Mouse (Mus musculus): Measurements from ENCODE around the gene Paf1. TPM values are rescaled to one million over a fixed set of nuclear protein-coding genes. Genes with fewer than 3 reads are reported as not detected.

The Paf1 gene
- total and polyA plus RNA-seq, 3 experiments = 53.5 to 645 (median 99.9) TPM

DNA sequence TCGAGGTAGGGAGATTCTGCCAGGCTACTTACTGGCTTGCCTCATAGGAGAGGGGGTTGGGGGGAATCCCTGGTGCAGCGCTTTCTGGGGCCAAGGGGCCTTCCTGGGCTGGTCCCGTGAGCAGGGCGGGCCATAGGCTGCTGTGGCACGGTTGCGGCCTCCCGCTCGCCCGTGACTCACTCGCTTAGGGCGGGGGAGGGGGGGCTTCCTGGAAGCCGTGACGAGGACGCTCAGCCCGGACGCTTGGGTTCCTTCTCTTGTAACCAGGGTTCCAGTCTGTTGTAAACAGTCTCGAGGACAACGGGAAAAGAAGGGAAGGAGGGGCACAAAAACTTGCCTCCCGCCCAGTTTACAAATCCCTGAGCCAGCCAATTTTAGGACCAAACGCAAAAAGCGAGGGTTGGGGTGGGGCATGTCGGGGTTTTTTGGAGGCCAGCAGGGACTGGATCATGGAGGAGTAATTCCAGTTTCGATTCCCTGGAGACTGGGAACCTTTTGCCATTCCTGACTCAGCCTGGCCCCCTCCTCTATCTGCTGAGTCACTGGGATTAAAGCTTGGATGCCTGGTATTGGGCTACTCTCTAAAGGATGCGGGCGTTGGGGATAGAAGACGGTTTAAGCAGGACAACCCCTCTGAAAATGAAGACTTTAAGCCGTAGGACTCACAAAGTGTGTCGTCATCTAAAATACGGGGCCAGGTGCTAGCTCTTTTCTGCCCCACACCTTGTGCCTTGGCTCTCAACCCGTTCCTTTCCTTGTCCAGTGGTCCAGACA lies 11.5 kb upstream of the Paf1 start:
- H3K27ac ChIP-seq (ENCODE audit: control insufficient read depth, low read depth, low read length) = peak overlapping the region; percentile 95
- no peaks in the 10 kb centered on the region for H3K27me3 ChIP-seq (ENCODE audit: control insufficient read depth in 1 of 2, insufficient read depth in 2 of 2, low read length in 2 of 2)
- peak; percentile 84 for DNase-seq (ENCODE audit: low read depth, low spot score)
- H3K9me3 ChIP-seq (replicated peaks; ENCODE audit: insufficient read depth, low read length) = no peaks in the 10 kb centered on the region
- H3K4me3 ChIP-seq (ENCODE audit: control insufficient read depth in 1 of 2, insufficient read depth in 1 of 2, low read depth in 2 of 2, low read length in 2 of 2) = peak overlapping the region; percentile 57 to 85
- TF ChIP-seq CTCF (IDR thresholded peaks at IDR 0.05 in 2 of 3, conservative IDR thresholded peaks at IDR 0.05 in 1 of 3; ENCODE audit: control insufficient read depth in 1 of 3, insufficient read depth in 1 of 3, low read depth in 2 of 3, low read length in 3 of 3, poor library complexity in 1 of 3, severe bottlenecking in 1 of 3) = no peak
- peak; percentile 80 for TF ChIP-seq ETS1 (IDR thresholded peaks at IDR 0.05; ENCODE audit: low read depth, low read length)
- no peak for TF ChIP-seq CHD2 (IDR thresholded peaks at IDR 0.05; ENCODE audit: low read length)
- TF ChIP-seq ELF1 (IDR thresholded peaks at IDR 0.05; ENCODE audit: low read depth, low read length) = peak; percentile 37; the same call in 1 of the 2 replicates
- TF ChIP-seq POLR2A (IDR thresholded peaks at IDR 0.05; ENCODE audit: control insufficient read depth in 1 of 2, insufficient read depth in 1 of 2, low read depth in 1 of 2, low read length in 2 of 2, poor library complexity in 1 of 2) = peak in 1 of 2 experiments; percentile 26; a peak in 1 of 4 replicates
- 0 out of 2 replicates have a peak, but pooled peaks have one; percentile 40 for TF ChIP-seq USF1 (IDR thresholded peaks at IDR 0.05; ENCODE audit: low read depth, low read length)
- TF ChIP-seq ZNF384 (IDR thresholded peaks at IDR 0.05; ENCODE audit: low read depth, low read length) = peak; percentile 5; the same call in 1 of the 2 replicates
- peak; percentile 99 for TF ChIP-seq BHLHE40 (IDR thresholded peaks at IDR 0.05; ENCODE audit: borderline replicate concordance, low read depth, low read length)
- TF ChIP-seq MAZ (IDR thresholded peaks at IDR 0.05; ENCODE audit: low read depth, low read length) = peak; percentile 67
- H3K36me3 ChIP-seq (ENCODE audit: control insufficient read depth in 1 of 2, insufficient read depth in 2 of 2, low read length in 2 of 2) = peaks cover 0 to 17% of the 10 kb centered on the region in 2 experiments; a peak in 2 of 4 replicates
- peaks cover 3% of the 10 kb centered on the region for H3K79me2 ChIP-seq (ENCODE audit: control insufficient read depth, insufficient read depth, low read length, poor library complexity)
- peaks cover 6 to 29% of the 10 kb centered on the region in 2 experiments for H3K4me1 ChIP-seq (ENCODE audit: control insufficient read depth in 1 of 2, insufficient read depth in 2 of 2, low read length in 2 of 2)
- H3K9ac ChIP-seq (ENCODE audit: control insufficient read depth, low read depth, low read length, poor library complexity, severe bottlenecking) = peak overlapping the region; percentile 74

DNA sequence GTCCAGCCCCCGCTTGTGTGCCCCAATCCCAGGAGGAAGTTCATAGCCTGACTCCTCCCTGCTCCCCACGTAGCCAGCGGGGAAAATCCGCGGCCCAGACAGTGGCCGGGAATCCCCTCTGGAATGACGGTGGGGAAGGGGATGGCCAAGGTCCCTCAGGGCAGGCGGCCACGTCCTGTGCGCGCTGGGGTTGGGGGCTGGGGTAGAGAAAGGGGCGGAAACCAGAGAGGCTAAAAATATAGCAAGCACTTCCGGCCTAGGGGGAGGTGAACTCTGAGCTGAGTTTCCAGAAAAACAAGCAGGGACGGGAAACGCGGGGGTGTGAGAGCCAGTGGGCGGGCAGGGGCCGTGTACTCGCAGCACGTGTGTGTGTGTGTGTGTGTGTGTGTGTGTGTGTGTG lies 10.8 kb upstream of the Paf1 start:
- Histone ChIP-seq H3K9me3 (replicated peaks; ENCODE audit: insufficient read depth, low read length) (no peaks in the 10 kb centered on the region), H3K27me3 (ENCODE audit: control insufficient read depth in 1 of 2, insufficient read depth in 2 of 2, low read length in 2 of 2) (no peaks in the 10 kb centered on the region), H3K79me2 (ENCODE audit: control insufficient read depth, insufficient read depth, low read length, poor library complexity) (peaks cover 3% of the 10 kb centered on the region), H3K9ac (ENCODE audit: control insufficient read depth, low read depth, low read length, poor library complexity, severe bottlenecking) (peak overlapping the region; percentile 74), H3K4me1 (ENCODE audit: control insufficient read depth in 1 of 2, insufficient read depth in 2 of 2, low read length in 2 of 2) (peaks cover 6 to 29% of the 10 kb centered on the region in 2 experiments), H3K36me3 (ENCODE audit: control insufficient read depth in 1 of 2, insufficient read depth in 2 of 2, low read length in 2 of 2) (peaks cover 0 to 16% of the 10 kb centered on the region in 2 experiments; a peak in 2 of 4 replicates), H3K27ac (ENCODE audit: control insufficient read depth, low read depth, low read length) (peak overlapping the region; percentile 95), H3K4me3 (ENCODE audit: control insufficient read depth in 1 of 2, insufficient read depth in 1 of 2, low read depth in 2 of 2, low read length in 2 of 2) (peak overlapping the region; percentile 57 to 85)
- peak; percentile 81 for DNase-seq (ENCODE audit: low read depth, low spot score)
- TF ChIP-seq NELFE (IDR thresholded peaks at IDR 0.05; ENCODE audit: low read depth, low read length) = peak; percentile 42
- peak; percentile 83; the same call in 1 of the 2 replicates for TF ChIP-seq BHLHE40 (IDR thresholded peaks at IDR 0.05; ENCODE audit: borderline replicate concordance, low read depth, low read length)
- TF ChIP-seq ZNF384 (IDR thresholded peaks at IDR 0.05; ENCODE audit: low read depth, low read length) = no peak
- no peak for TF ChIP-seq TBP (IDR thresholded peaks at IDR 0.05; ENCODE audit: low read depth, low read length)
- peak; percentile 78 for TF ChIP-seq SIN3A (IDR thresholded peaks at IDR 0.05; ENCODE audit: low read length)
- TF ChIP-seq NRF1 (IDR thresholded peaks at IDR 0.05; ENCODE audit: insufficient read depth, low read depth, low read length, poor library complexity, severe bottlenecking) = no peak
- no peak for TF ChIP-seq RAD21 (IDR thresholded peaks at IDR 0.05; ENCODE audit: low read depth, low read length)
- peak; percentile 44 for TF ChIP-seq MAX (IDR thresholded peaks at IDR 0.05; ENCODE audit: low read length)
- peak; percentile 76; the same call in 1 of the 2 replicates for TF ChIP-seq MXI1 (IDR thresholded peaks at IDR 0.05; ENCODE audit: low read depth, low read length)
- TF ChIP-seq POLR2A (IDR thresholded peaks at IDR 0.05; ENCODE audit: control insufficient read depth in 1 of 2, insufficient read depth in 1 of 2, low read depth in 1 of 2, low read length in 2 of 2, poor library complexity in 1 of 2) = 0 out of 4 replicates have a peak, but pooled peaks of 1 of the 2 experiments have one; percentile 15
- peak; percentile 7; the same call in 1 of the 2 replicates for TF ChIP-seq USF1 (IDR thresholded peaks at IDR 0.05; ENCODE audit: low read depth, low read length)
- no peak for TF ChIP-seq ZC3H11A (IDR thresholded peaks at IDR 0.05; ENCODE audit: low read depth, low read length)
- TF ChIP-seq E2F4 (IDR thresholded peaks at IDR 0.05; ENCODE audit: borderline replicate concordance, low read depth, low read length) = no peak
- TF ChIP-seq ETS1 (IDR thresholded peaks at IDR 0.05; ENCODE audit: low read depth, low read length) = peak; percentile 75
- TF ChIP-seq EP300 (IDR thresholded peaks at IDR 0.05; ENCODE audit: low read depth in 1 of 2, low read length in 2 of 2) = peak in 1 of 2 experiments; percentile 53; a peak in 2 of 4 replicates
- TF ChIP-seq CHD2 (IDR thresholded peaks at IDR 0.05; ENCODE audit: low read length) = peak; percentile 35; the same call in 1 of the 2 replicates
- peak; percentile 93 for TF ChIP-seq MEF2A (IDR thresholded peaks at IDR 0.05; ENCODE audit: extremely low read depth, insufficient replicate concordance, low read depth, low read length, poor library complexity, severe bottlenecking)
- TF ChIP-seq RCOR1 (IDR thresholded peaks at IDR 0.05; ENCODE audit: low read depth, low read length) = no peak; the same call in 1 of the 2 replicates
- no peak for TF ChIP-seq POLR2AphosphoS5 (IDR thresholded peaks at IDR 0.05; ENCODE audit: borderline replicate concordance, low read depth, low read length)
- peak; percentile 70; the same call in 1 of the 2 replicates for TF ChIP-seq ELF1 (IDR thresholded peaks at IDR 0.05; ENCODE audit: low read depth, low read length)
- peak; percentile 68; the same call in 1 of the 2 replicates for TF ChIP-seq CHD1 (IDR thresholded peaks at IDR 0.05; ENCODE audit: low read depth, low read length)
- TF ChIP-seq MYC (IDR thresholded peaks at IDR 0.05; ENCODE audit: low read depth, low read length) = no peak
- peak; percentile 49; the same call in 1 of the 2 replicates for TF ChIP-seq HCFC1 (IDR thresholded peaks at IDR 0.05; ENCODE audit: low read depth, low read length)
- TF ChIP-seq SMC3 (IDR thresholded peaks at IDR 0.05; ENCODE audit: low read depth, low read length) = no peak

Measured in MEL (cell line).